Comparison of ENCODE assay signal across 20 mouse cellular contexts in the genomic region with DNA sequence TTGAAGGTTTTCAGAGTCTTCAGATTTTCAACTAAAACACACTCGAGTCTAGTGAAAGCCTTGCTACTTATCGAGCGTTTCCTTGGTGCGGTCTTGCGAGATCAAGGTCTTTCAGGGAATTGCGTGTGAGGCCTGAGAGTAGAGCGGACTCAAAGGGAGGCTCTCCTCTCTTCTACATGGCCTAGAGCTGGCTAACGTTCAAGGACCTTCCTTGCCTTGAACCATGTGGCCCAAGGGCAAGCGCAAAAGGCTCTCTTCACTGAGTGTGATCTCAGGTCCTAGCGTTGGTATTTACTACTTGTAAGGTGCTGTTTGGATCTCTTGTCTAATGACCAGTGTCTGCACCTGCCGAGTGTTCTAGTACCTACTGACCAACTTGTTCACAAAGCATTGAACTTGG.
A peak's percentile ranks its signal among the peaks of the same experiment; 100 is the strongest.
DNase-seq lines count a peak whose midpoint lies in the region; ATAC-seq lines count a peak whose summit lies in the region.
"Had no signal": no experiment of that assay in that cellular context is flagged by ENCODE, and none has a peak within 500 bp of the region (broad histone marks: within the 10 kb centered on the region; RNA-seq: fewer than 3 reads in every experiment).

No protein-coding gene starts in this region.

- no peaks in the 10 kb centered on the region for H3K27me3 ChIP-seq in heart, embryonic 10.5 days (ENCODE audit: insufficient read depth, poor library complexity, severe bottlenecking)
- no peaks in the 10 kb centered on the region for H3K27me3 ChIP-seq in heart, embryonic 11.5 days (ENCODE audit: control insufficient read depth, insufficient read depth, low read length)
- H3K27me3 ChIP-seq: embryonic facial prominence, embryonic 13.5 days; forebrain, embryonic 13.5 days; heart, embryonic 12.5 days; heart, embryonic 15.5 days; intestine, embryonic 15.5 days had no signal

- 84% methylated on average over 11 of the region's 11 CpGs for WGBS in heart, embryonic 10.5 days
- 82% methylated on average over 11 of the region's 11 CpGs for WGBS in heart, embryonic 11.5 days (ENCODE audit: insufficient replicate concordance)

- H3K36me3 ChIP-seq in heart, embryonic 10.5 days: no peaks in the 10 kb centered on the region
- no peaks in the 10 kb centered on the region for H3K36me3 ChIP-seq in heart, embryonic 11.5 days (ENCODE audit: control insufficient read depth, insufficient read depth, low read length)
- H3K36me3 ChIP-seq: embryonic facial prominence, embryonic 10.5 days; embryonic facial prominence, embryonic 13.5 days; heart, embryonic 12.5 days; heart, embryonic 15.5 days; hindbrain, embryonic 10.5 days; hindbrain, embryonic 13.5 days; intestine, embryonic 15.5 days had no signal

- H3K27ac ChIP-seq in heart, embryonic 10.5 days: no peak overlapping the region
- H3K27ac ChIP-seq in heart, embryonic 11.5 days (ENCODE audit: low read depth, low read length): no peak overlapping the region
- H3K27ac ChIP-seq: embryonic facial prominence, embryonic 10.5 days; embryonic facial prominence, embryonic 13.5 days; forebrain, embryonic 13.5 days; gastrocnemius, adult 2 months; heart, adult 2 months; heart, embryonic 15.5 days; hindbrain, embryonic 10.5 days; hindbrain, embryonic 13.5 days; intestine, embryonic 15.5 days had no signal

- DNase-seq in adrenal gland, adult (ENCODE audit: inconsistent age in 2 of 2, low spot score in 1 of 2): peak; percentile 55 to 83
- DNase-seq in adrenal gland, adult 18-20 months (ENCODE audit: low spot score in 2 of 2): no peak
- DNase-seq in adrenal gland, postnatal 14 days: peak; percentile 29
- no peak for DNase-seq in adrenal gland, postnatal 10 days
- DNase-seq in heart, embryonic 10.5 days (ENCODE audit: low spot score): peak; percentile 42

- H3K9ac ChIP-seq in heart, embryonic 11.5 days (ENCODE audit: low read depth, low read length): no peak overlapping the region
- H3K9ac ChIP-seq: embryonic facial prominence, embryonic 13.5 days; forebrain, embryonic 13.5 days; heart, embryonic 12.5 days; heart, embryonic 15.5 days; hindbrain, embryonic 13.5 days; intestine, embryonic 15.5 days had no signal

- H3K4me1 ChIP-seq in heart, embryonic 10.5 days: no peaks in the 10 kb centered on the region
- no peaks in the 10 kb centered on the region for H3K4me1 ChIP-seq in heart, embryonic 11.5 days (ENCODE audit: control insufficient read depth, insufficient read depth, low read length)
- H3K4me1 ChIP-seq: embryonic facial prominence, embryonic 13.5 days; forebrain, embryonic 13.5 days; heart, embryonic 12.5 days; heart, embryonic 15.5 days; intestine, embryonic 15.5 days had no signal

- no peak overlapping the region for H3K4me2 ChIP-seq in heart, embryonic 11.5 days
- H3K4me2 ChIP-seq: embryonic facial prominence, embryonic 13.5 days; forebrain, embryonic 13.5 days; heart, embryonic 12.5 days; heart, embryonic 15.5 days; hindbrain, embryonic 13.5 days; intestine, embryonic 15.5 days had no signal

- no peak for ATAC-seq in heart, embryonic 11.5 days (replicated peaks; ENCODE audit: insufficient number of reproducible peaks, low FRiP score, low TSS enrichment)
- ATAC-seq: activated CD4-positive, CD25-positive, alpha-beta regulatory T cell, adult 4 months; forebrain, embryonic 13.5 days; forebrain, embryonic 16.5 days; hindbrain, embryonic 16.5 days; intestine, embryonic 15.5 days had no signal

- no peaks in the 10 kb centered on the region for H3K9me3 ChIP-seq in heart, embryonic 10.5 days
- H3K9me3 ChIP-seq in heart, embryonic 11.5 days (replicated peaks; ENCODE audit: control insufficient read depth, low read length): no peaks in the 10 kb centered on the region
- H3K9me3 ChIP-seq: embryonic facial prominence, embryonic 10.5 days; embryonic facial prominence, embryonic 13.5 days; forebrain, embryonic 13.5 days; heart, embryonic 12.5 days; heart, embryonic 15.5 days; hindbrain, embryonic 10.5 days; hindbrain, embryonic 13.5 days; intestine, embryonic 15.5 days had no signal

- H3K4me3 ChIP-seq in heart, embryonic 10.5 days: no peak overlapping the region
- H3K4me3 ChIP-seq in heart, embryonic 11.5 days (ENCODE audit: low read depth, low read length): no peak overlapping the region
- H3K4me3 ChIP-seq: embryonic facial prominence, embryonic 10.5 days; embryonic facial prominence, embryonic 13.5 days; erythroblast, embryonic 14.5 days; forebrain, embryonic 13.5 days; gastrocnemius, adult 2 months; heart, adult 2 months; heart, embryonic 12.5 days; heart, embryonic 15.5 days; hindbrain, embryonic 10.5 days; hindbrain, embryonic 13.5 days; intestine, embryonic 15.5 days had no signal

Comparison
In these comparisons a context has a peak if more than half of its experiments do, and no peak if none do; other contexts are left out.
1. DNase-seq: peak in adrenal gland, adult (2 of 2), adrenal gland, postnatal 14 days (single experiment) and heart, embryonic 10.5 days (single experiment); none in adrenal gland, adult 18-20 months (0 of 2) and adrenal gland, postnatal 10 days (single experiment).